In genomic region chr10:78255646-78256059, GRCm38 (mm10) we compare ENCODE assay signal across 9 mouse cellular contexts. TPM values are rescaled to one million over a fixed set of nuclear protein-coding genes. Genes with fewer than 3 reads are reported as not detected.
DNase-seq lines count a peak whose midpoint lies in the region; ATAC-seq and TF ChIP-seq lines count a peak whose summit lies in the region.
"Had no signal": no experiment of that assay in that cellular context is flagged by ENCODE, and none has a peak within 500 bp of the region (broad histone marks: within the 10 kb centered on the region; RNA-seq: fewer than 3 reads in every experiment).

No protein-coding gene starts in this region.

- no peak overlapping the region for H3K9ac ChIP-seq in liver, adult 2 months (ENCODE audit: low read depth, low read length)
- H3K9ac ChIP-seq in liver, embryonic 11.5 days (ENCODE audit: low read depth, low read length) = no peak overlapping the region
- H3K9ac ChIP-seq in heart, embryonic 16.5 days (ENCODE audit: low read length) = no peak overlapping the region
- H3K9ac ChIP-seq: limb, embryonic 12.5 days had no signal

- H3K4me1 ChIP-seq in liver, adult 2 months (ENCODE audit: control insufficient read depth, insufficient read depth, low read length) = peaks cover 4% of the 10 kb centered on the region
- no peaks in the 10 kb centered on the region for H3K4me1 ChIP-seq in liver, embryonic 11.5 days (replicated peaks; ENCODE audit: control insufficient read depth, insufficient read depth, low read length)
- H3K4me1 ChIP-seq in heart, embryonic 16.5 days (ENCODE audit: control insufficient read depth, insufficient read depth, low read length) = peaks cover 5% of the 10 kb centered on the region
- H3K4me1 ChIP-seq: limb, embryonic 12.5 days had no signal

- no peak for ATAC-seq in liver, embryonic 11.5 days (replicated peaks; ENCODE audit: low FRiP score)
- ATAC-seq in heart, embryonic 16.5 days (replicated peaks; ENCODE audit: extremely low read depth, insufficient read depth, low FRiP score) = peak; percentile 67

- peak; percentile 71 for DNase-seq in liver, adult 2 months (ENCODE audit: extremely low read depth, low read depth, low spot score)
- DNase-seq in liver, embryonic 11.5 days (ENCODE audit: low spot score) = no peak
- peak; percentile 91 for DNase-seq in adrenal gland, postnatal 14 days
- DNase-seq in retina, embryonic 14.5 days (ENCODE audit: low spot score) = no peak
- DNase-seq in urinary bladder, adult 18-20 months (ENCODE audit: low spot score in 2 of 2) = no peak
- DNase-seq in urinary bladder, postnatal 10 days (ENCODE audit: low spot score) = no peak

- TF ChIP-seq POLR2A in liver, adult 2 months (IDR thresholded peaks at IDR 0.05; ENCODE audit: extremely low read depth, insufficient read depth, low read length) = no peak
- no peak for TF ChIP-seq POLR2A in myocyte (IDR thresholded peaks at IDR 0.05; ENCODE audit: insufficient read length, low read depth)

- H3K4me2 ChIP-seq in liver, embryonic 11.5 days = no peak overlapping the region
- no peak overlapping the region; the same call in 1 of the 2 replicates for H3K4me2 ChIP-seq in heart, embryonic 16.5 days (ENCODE audit: low read depth, low read length)
- peak overlapping the region; percentile 18 for H3K4me2 ChIP-seq in myocyte (ENCODE audit: low read depth)
- H3K4me2 ChIP-seq: limb, embryonic 12.5 days had no signal

- no peaks in the 10 kb centered on the region for H3K27me3 ChIP-seq in liver, adult 2 months (ENCODE audit: control insufficient read depth, insufficient read depth, low read length)
- H3K27me3 ChIP-seq in liver, embryonic 11.5 days (replicated peaks; ENCODE audit: control insufficient read depth, insufficient read depth, low read length) = peaks cover 3% of the 10 kb centered on the region; the same call in 1 of the 2 replicates
- no peaks in the 10 kb centered on the region for H3K27me3 ChIP-seq in heart, embryonic 16.5 days (ENCODE audit: control insufficient read depth, insufficient read depth, low read length)
- peaks cover 19% of the 10 kb centered on the region for H3K27me3 ChIP-seq in myocyte (ENCODE audit: control insufficient read depth, insufficient read depth, insufficient read length)
- H3K27me3 ChIP-seq: limb, embryonic 12.5 days had no signal

- no peak for TF ChIP-seq CTCF in liver, adult 2 months (IDR thresholded peaks at IDR 0.05; ENCODE audit: low read depth, low read length)

- H3K9me3 ChIP-seq in liver, embryonic 11.5 days (ENCODE audit: control insufficient read depth, low read length) = no peaks in the 10 kb centered on the region
- H3K9me3 ChIP-seq in heart, embryonic 16.5 days (replicated peaks; ENCODE audit: control insufficient read depth, low read length) = no peaks in the 10 kb centered on the region
- H3K9me3 ChIP-seq: limb, embryonic 12.5 days had no signal

- no peak overlapping the region for H3ac ChIP-seq in myocyte (ENCODE audit: control insufficient read depth, insufficient read length)

- H3K79me2 ChIP-seq in liver, adult 2 months (ENCODE audit: control insufficient read depth, insufficient read depth, low read length) = no peaks in the 10 kb centered on the region
- no peaks in the 10 kb centered on the region for H3K79me2 ChIP-seq in myocyte (ENCODE audit: control insufficient read depth, insufficient read depth)

- H3K36me3 ChIP-seq in liver, adult 2 months (ENCODE audit: control insufficient read depth, insufficient read depth, low read length) = no peaks in the 10 kb centered on the region
- no peaks in the 10 kb centered on the region for H3K36me3 ChIP-seq in liver, embryonic 11.5 days (ENCODE audit: control insufficient read depth, insufficient read depth, low read length)
- no peaks in the 10 kb centered on the region for H3K36me3 ChIP-seq in heart, embryonic 16.5 days (ENCODE audit: control insufficient read depth, insufficient read depth)
- H3K36me3 ChIP-seq in myocyte (ENCODE audit: control insufficient read depth, insufficient read depth) = no peaks in the 10 kb centered on the region
- H3K36me3 ChIP-seq: limb, embryonic 12.5 days had no signal

- H3K27ac ChIP-seq in liver, adult 2 months (replicated peaks; ENCODE audit: insufficient read depth, low read depth, low read length) = no peak overlapping the region
- H3K27ac ChIP-seq in liver, embryonic 11.5 days (ENCODE audit: low read depth, low read length) = no peak overlapping the region
- no peak overlapping the region; the same call in 1 of the 2 replicates for H3K27ac ChIP-seq in heart, embryonic 16.5 days (ENCODE audit: low read length)
- H3K27ac ChIP-seq: limb, embryonic 12.5 days had no signal

- H3K4me3 ChIP-seq in liver, adult 2 months (ENCODE audit: insufficient read depth, low read depth, low read length) = no peak overlapping the region
- H3K4me3 ChIP-seq in liver, embryonic 11.5 days (ENCODE audit: low read depth, low read length) = no peak overlapping the region
- H3K4me3 ChIP-seq in heart, embryonic 16.5 days (ENCODE audit: low read length) = no peak overlapping the region
- H3K4me3 ChIP-seq in myocyte = no peak overlapping the region
- H3K4me3 ChIP-seq: limb, embryonic 12.5 days had no signal

- 21% methylated on average over 4 of the region's 4 CpGs for WGBS in liver, adult 2 months
- 67% methylated on average over 4 of the region's 4 CpGs for WGBS in liver, embryonic 11.5 days
- 31% methylated on average over 4 of the region's 4 CpGs for WGBS in heart, embryonic 16.5 days

TF ChIP-seq in myocyte, 11 proteins besides CTCF, POLR2A, EP300 and RAD21:
- TF ChIP-seq USF1 (IDR thresholded peaks at IDR 0.05; ENCODE audit: low read depth) = peak; percentile 4
- TF ChIP-seq MAX (IDR thresholded peaks at IDR 0.05; ENCODE audit: low read depth) = no peak

RNA-seq across cellular contexts. Expression of gene Trappc10, which starts 11.2 kb away (rescaled TPM):
- 10.3 and 11.1 TPM in 2 replicates for total RNA-seq in liver, adult 2 months (2014; rRNA removed)
- polyA plus RNA-seq in liver, adult 2 months (2012; rRNA removed) = 16.5 and 19.8 TPM in 2 replicates
- 13.3 and 14.3 TPM in 2 replicates for polyA plus RNA-seq in liver, embryonic 11.5 days (2014; fragmentation: Nextera tagmentation; extraction: Ambion mirVana)
- total RNA-seq in adrenal gland, postnatal 14 days (2021) = 47.2 and 53.7 TPM in 2 replicates
- 7.0 and 11.9 TPM in 2 replicates for polyA plus RNA-seq in heart, embryonic 16.5 days (2015; fragmentation: Nextera tagmentation; extraction: Ambion mirVana)
- 24.6 TPM for polyA plus RNA-seq in myocyte (2012; fragmentation: generic; extraction: Trizol)

Comparison
In these comparisons a context has a peak if more than half of its experiments do, and no peak if none do; other contexts are left out.
1. DNase-seq: peak in liver, adult 2 months (single experiment) and adrenal gland, postnatal 14 days (single experiment); none in liver, embryonic 11.5 days (single experiment), retina, embryonic 14.5 days (single experiment), urinary bladder, adult 18-20 months (0 of 2) and urinary bladder, postnatal 10 days (single experiment).